Mouse (Mus musculus): ENCODE results near the gene Cd300ld.
A peak's percentile ranks its signal among the peaks of the same experiment; 100 is the strongest.
"Not testable (repeated sequence)": the region's sequence is repeated elsewhere in the genome, so short reads cannot be mapped to it uniquely, and the experiment has no call there.

Cd300ld gene

DNA sequence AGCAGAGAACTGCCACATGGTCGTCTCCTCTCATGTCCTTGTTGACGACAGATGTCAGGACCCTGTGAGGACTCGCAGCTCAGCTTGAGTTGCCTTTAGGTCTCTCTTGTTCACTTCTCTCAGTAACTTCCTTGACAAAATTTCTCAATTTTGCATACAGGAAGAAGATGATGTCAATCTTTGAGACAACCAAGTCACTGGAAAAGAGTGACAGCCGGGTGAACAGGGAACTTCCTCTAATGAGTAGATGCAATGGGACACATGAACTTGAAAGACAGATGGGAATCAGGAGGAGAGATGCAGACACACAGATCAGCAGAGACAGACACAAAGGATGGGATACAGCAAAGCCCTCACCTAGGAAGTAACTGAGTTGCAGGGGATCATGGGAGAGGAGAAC lies at the start of gene Cd300ld:
Gene Cd300ld (minus strand): TSS at position 130 of the 400 bp plus-strand sequence.
- DNase-seq (ENCODE audit: low spot score in 2 of 2), result peak in 1 of 2 experiments; percentile 4

- not testable (repeated sequence) for DNase-seq (ENCODE audit: low spot score in 2 of 2)
Measured at GRCm38 (mm10) chr11:115037669-115038068, 47.9 kb upstream of the Cd300ld start, which contains the start of gene Cd300ld5. Cd300ld5 (minus strand) TSS chr11:115037769.

- DNase-seq (ENCODE audit: low spot score in 2 of 2), result not testable (repeated sequence)
Measured at GRCm38 (mm10) chr11:115026912-115027311, 37.2 kb upstream of the Cd300ld start, which contains the start of gene Cd300ld4. Cd300ld4 (minus strand) TSS chr11:115027012.

DNA sequence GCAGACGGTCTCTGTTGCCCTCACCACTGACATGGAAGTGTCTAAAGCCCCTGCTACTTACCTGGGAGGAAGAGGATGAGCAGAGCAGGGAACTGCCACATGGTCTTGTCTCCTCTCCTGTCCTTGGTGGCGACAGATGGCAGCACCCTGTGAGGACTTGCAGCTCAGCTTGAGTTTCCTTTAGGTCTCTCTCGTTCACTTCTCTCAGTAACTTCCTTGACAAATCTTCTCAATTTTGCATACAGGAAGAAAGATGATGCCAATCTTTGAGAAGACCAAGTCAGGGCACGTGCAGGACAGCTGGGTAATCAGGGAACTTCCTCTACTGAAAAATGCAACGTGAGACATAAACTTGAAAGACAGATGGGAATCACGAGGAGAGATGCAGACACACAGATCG lies 26.4 kb upstream of the Cd300ld start, which contains the start of gene Cd300ld2:
Gene Cd300ld2 (minus strand): TSS at position 101 of the 400 bp plus-strand sequence.
- DNase-seq (ENCODE audit: low spot score in 2 of 2), result not testable (repeated sequence)

DNA sequence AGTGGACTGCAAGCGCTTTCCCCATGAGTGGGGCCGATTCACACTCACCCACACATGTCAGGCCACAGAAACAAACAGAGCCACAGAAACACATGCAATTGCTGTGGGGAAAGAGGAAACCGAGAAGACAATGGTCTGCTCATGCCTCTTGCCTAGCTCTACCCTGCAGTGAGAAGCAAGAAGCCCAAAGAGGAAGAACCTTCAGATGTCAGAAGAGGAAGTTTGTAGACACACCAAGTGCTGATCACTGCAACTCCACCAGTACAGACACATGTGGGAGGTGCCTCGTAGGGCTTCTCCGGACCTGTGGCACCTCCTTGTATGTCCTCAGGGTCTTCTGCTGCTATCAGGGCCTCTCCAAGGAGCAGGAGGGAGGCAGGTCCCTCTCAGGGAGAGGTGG lies 14.3 kb upstream of the Cd300ld start:
- DNase-seq (ENCODE audit: low spot score in 2 of 2), result peak; percentile 3 to 46

GRCm38 (mm10) chr11:115001474-115002040 lies 11.8 kb upstream of the Cd300ld start, which contains the start of gene Cd300c2:
Cd300c2 (minus strand) TSS chr11:115001880.
- no peak for DNase-seq (ENCODE audit: low spot score in 2 of 2)

DNA sequence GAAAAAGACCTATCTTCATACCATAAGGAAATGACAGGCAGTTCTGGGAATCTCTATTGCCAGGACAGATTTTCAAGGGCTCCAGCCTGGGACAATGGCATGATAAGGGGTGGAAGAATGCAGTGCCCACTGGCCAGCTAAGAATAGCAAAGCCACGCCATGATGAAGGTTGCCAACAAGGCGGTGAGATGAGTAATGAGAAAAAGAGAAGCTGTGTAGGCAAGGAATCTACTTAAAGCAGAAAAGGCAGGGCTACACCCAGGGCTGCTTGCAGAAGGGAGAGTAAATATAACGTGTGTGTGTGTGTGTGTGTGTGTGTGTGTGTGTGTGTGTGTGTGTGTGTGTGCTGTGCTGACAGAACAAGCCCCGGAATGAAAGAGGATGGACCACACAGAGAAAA lies 7.9 kb downstream of the Cd300ld start:
- no peak for DNase-seq (ENCODE audit: low spot score in 2 of 2)

DNA sequence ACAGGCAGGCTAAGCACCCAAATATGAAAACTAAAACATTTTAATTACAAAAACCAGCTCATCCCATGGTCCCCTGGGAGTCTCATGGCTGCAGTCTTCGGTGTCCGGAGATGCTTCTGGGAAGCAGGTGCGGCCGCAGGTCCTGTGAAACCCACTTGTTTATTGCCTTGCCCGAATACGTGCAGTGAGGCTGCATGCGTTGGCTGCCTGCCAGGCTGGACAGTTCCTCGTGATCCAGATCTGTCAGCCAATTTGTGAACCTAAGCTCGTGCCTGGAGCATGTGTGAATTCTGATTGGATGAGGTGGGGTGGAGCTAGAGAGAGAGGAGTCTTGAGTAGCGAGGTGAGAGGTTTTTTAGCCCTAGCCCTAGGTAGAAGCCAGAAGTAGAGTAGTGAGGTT lies 17.0 kb downstream of the Cd300ld start:
- no peak for DNase-seq (ENCODE audit: low spot score in 2 of 2)

DNA sequence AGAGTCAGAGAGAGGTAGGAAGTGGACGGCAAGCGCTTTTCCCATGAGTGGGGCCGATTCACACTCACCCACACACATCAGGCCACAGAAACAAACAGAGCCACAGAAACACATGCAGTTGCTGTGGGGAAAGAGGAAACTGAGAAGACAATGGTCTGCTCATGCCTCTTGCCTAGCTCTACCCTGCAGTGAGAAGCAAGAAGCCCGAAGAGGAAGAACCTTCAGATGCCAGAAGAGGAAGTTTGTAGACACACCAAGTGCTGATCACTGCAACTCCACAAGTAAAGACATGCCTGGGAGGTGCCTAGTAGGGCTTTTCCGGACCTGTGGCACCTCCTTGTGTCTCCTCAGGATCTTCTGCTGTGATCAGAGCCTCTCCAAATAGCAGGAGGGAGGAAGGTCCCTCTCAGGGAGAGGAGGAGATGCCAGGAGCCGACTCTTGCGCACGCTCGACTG lies 20.9 kb downstream of the Cd300ld start, which contains the start of gene Cd300c:
Gene Cd300c (minus strand): TSS at position 406 of the 456 bp plus-strand sequence.
- DNase-seq (ENCODE audit: low spot score in 2 of 2), result peak; percentile 10 to 54

GRCm38 (mm10) chr11:114965182-114965828 lies 24.4 kb downstream of the Cd300ld start:
- DNase-seq (ENCODE audit: low spot score in 2 of 2), result no peak

DNA sequence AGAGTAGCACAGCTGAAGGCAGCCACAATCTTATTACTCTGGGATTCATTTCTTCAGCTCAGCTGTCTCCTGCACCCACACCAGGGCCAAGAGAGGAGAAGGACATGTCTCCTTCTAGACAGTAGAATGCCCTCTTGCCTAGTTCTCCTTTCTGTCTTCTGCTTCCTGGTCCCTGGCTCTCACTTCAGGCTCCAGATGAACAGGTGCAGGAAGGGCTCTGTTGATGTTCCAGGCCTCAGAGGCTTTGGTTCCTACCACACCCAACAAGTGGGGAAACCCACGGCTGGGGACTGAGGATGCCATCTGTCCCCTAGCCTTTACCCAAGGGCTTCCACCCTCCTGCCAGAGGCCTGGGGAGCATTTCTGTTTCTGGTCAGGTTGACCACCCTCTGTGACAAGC lies 29.4 kb downstream of the Cd300ld start:
- DNase-seq (ENCODE audit: low spot score in 2 of 2), result no peak

GRCm38 (mm10) chr11:114934144-114934543 lies 55.6 kb downstream of the Cd300ld start, which contains the start of gene Cd300lb:
Cd300lb (minus strand) TSS chr11:114934386.
- DNase-seq (ENCODE audit: low spot score in 2 of 2), result no peak

GRCm38 (mm10) chr11:114933591-114933990 lies 56.1 kb downstream of the Cd300ld start:
- DNase-seq (ENCODE audit: low spot score in 2 of 2), result no peak

All from heart, adult 9 months (tissue).